Mouse (Mus musculus): ENCODE measurements at regions not wholly inside any gene's neighbourhood (a gene's known extent, or its start where the extent isn't known, plus 50 kb on each side); places are given as distances from the start of the nearest gene placed in this dataset.

DNA sequence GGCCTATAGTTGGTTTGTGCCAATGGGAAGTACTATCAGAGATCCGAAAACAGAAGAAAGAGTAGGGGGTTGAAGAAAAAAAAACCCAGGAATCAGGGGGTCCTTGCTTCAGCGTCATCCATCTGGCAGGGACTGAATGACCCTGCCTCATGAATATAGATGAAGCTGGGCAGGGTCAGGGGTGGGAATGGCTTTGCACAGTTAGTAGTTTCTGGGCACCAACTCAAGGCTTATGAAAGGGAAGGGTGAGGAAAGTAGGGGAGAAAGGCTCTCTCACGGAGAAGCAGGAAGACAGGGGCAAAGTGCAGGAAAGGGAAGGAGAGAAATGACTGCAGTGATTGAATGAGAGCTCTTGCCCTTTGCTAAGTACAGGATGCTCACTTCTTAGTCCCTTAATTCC, 451.3 kb upstream of the Gm6657 start:
- no peaks in the 10 kb centered on the region for H3K36me3 ChIP-seq (ENCODE audit: control insufficient read depth, insufficient read depth, low read length, poor library complexity, severe bottlenecking)
- DNase-seq (ENCODE audit: low read depth, low spot score): no peak

DNA sequence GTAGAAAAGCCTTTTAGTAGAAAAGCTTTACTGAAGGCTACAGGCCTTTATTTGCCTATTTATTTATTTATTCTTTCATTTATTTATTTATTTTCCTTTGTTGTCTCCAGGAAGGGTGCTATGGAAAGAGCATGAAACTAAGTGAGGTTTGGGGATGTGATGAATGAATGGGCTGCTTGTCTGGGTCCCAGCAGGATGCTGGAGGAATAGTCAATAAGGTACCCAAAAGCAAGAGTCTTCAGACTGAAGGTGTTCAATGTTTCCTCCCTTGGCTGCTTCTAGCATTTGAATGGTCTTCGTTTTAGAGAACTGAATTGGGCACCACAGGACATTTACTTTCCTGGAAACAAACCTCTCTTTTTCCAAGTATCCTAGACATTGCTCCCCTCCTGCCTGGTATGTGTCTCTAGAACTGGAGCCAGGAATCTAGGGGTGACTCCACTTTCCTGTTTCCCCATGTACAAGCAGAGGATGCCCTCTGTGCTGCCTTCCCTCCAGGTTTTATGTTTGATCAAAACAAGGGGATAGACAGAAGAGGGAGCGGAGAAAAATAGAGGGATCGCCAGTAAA, 444.5 kb upstream of the Gm6657 start:
- DNase-seq (ENCODE audit: low read depth, low spot score): no peak
- H3K36me3 ChIP-seq (ENCODE audit: control insufficient read depth, insufficient read depth, low read length, poor library complexity, severe bottlenecking): no peaks in the 10 kb centered on the region

More for the DNA sequence above, 451.3 kb upstream of the Gm6657 start:
- no peaks in the 10 kb centered on the region for H3K27me3 ChIP-seq (ENCODE audit: control insufficient read depth, insufficient read depth, low read length, poor library complexity, severe bottlenecking)

DNA sequence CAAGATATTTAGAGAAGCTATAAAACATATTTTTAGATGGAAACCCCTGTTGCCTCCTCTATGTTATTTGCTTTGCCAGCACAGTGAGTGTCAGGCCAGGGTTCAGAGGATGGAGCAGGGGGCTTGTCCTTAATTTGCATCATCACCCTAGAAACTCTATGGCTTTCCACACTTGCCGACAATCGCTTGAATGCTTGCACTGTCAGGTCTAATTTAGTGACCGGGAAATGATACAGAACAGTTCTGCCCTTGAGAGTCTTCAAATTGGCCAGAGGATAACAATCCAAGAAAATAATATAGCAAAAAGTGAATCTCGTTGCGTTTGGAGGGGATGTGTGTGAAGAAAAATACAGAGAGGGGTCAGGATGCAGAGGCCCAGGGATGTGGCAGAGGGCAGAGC, 441.9 kb upstream of the Gm6657 start:
- DNase-seq (ENCODE audit: low read depth, low spot score): no peak
- Histone ChIP-seq H3K36me3 (ENCODE audit: control insufficient read depth, insufficient read depth, low read length, poor library complexity, severe bottlenecking) (no peaks in the 10 kb centered on the region), H3K27me3 (ENCODE audit: control insufficient read depth, insufficient read depth, low read length, poor library complexity, severe bottlenecking) (no peaks in the 10 kb centered on the region)

More for the DNA sequence above, 444.5 kb upstream of the Gm6657 start:
- no peaks in the 10 kb centered on the region for H3K27me3 ChIP-seq (ENCODE audit: control insufficient read depth, insufficient read depth, low read length, poor library complexity, severe bottlenecking)

DNA sequence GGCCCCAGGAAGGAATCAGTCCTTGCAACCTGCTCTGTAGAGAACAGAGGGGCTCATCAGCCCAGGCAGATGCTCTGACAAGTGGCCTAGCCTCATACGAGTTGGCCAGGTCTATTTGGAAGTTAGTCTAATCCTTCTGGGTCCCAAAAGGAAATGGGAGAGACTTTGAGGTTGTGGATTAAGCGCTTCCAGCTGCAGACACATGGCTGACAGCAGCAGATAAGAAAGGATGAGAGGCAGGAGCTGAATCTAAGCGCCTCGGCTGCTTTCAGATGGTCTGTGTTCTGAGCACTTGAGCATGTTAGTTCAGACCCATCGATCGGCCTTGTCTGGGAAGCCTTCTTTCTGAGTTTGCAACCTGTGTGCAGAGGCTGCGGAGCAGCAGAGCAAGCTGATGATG, 438.0 kb upstream of the Gm6657 start:
- Histone ChIP-seq H3K27me3 (ENCODE audit: control insufficient read depth, insufficient read depth, low read length, poor library complexity, severe bottlenecking) (no peaks in the 10 kb centered on the region), H3K36me3 (ENCODE audit: control insufficient read depth, insufficient read depth, low read length, poor library complexity, severe bottlenecking) (no peaks in the 10 kb centered on the region)
- no peak for DNase-seq (ENCODE audit: low read depth, low spot score)

DNA sequence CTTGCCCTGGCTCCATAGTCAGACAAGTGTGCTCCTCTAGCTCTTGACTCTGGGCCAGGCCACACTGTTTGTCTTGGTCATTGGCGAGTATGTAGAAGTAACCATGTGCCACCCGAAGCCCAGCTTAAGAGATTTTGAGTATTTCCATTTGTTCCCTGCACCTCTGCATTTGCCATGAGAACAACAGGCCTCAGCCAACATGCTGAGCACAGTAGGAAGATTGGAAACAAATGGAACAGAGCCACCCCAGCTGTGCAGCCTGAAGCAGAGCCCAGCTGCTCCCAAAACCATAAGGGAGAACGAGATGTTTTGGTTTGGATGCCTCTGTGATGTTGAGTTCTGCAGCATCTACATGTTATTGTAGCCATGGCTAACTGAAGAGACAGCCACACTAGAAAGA, 433.1 kb upstream of the Gm6657 start:
- DNase-seq (ENCODE audit: low read depth, low spot score): no peak
- Histone ChIP-seq H3K27me3 (ENCODE audit: control insufficient read depth, insufficient read depth, low read length, poor library complexity, severe bottlenecking) (no peaks in the 10 kb centered on the region), H3K36me3 (ENCODE audit: control insufficient read depth, insufficient read depth, low read length, poor library complexity, severe bottlenecking) (no peaks in the 10 kb centered on the region)

DNA sequence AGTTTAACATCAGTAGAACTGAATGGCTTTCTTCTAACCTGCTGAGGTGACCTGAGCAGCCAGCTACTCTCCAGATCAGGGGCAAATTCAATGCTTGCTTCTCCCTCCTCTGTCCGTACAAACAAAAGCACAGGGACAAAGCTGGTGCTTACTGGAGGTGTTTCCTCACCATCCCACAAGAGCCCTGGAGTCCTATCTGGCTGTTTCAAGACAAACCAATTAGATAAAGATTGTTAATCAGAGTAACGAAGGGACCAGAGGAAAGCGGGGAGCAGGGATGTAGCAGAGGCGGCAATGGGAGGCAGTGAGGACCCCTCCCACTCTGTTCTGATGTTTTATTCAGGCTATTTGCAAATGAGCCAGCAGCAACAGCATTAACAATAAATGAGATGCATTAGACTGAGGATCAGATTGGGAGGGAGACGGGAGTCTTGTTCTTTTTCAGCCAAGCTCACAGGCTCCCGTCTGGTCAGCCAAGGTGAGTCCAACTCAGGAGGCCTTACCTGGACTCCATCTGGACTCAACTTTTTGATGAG, 418.0 kb upstream of the Gm6657 start:
- no peak for DNase-seq (ENCODE audit: low read depth, low spot score)
- Histone ChIP-seq H3K36me3 (ENCODE audit: control insufficient read depth, insufficient read depth, low read length, poor library complexity, severe bottlenecking) (no peaks in the 10 kb centered on the region), H3K27me3 (ENCODE audit: control insufficient read depth, insufficient read depth, low read length, poor library complexity, severe bottlenecking) (no peaks in the 10 kb centered on the region)

DNA sequence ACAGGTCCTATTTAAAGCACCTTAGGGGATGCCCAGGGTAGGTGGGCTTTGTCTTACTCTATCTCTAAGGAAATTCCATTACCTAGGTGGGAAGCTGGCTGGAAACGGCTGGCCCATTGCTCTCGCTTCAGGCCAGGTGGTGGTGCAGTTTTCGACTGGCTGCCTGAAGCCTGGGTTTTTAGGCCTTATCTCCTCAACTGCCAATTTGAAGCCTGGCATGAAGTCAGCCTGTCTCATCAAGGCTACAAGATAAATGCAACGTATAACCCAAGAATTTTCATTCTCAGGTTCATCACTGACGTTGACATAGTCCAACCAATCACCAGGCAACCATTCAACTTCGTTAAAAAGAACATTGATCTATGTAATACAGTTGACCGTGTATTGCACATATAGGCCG, 417.3 kb upstream of the Gm6657 start:
- Histone ChIP-seq H3K27me3 (ENCODE audit: control insufficient read depth, insufficient read depth, low read length, poor library complexity, severe bottlenecking) (no peaks in the 10 kb centered on the region), H3K36me3 (ENCODE audit: control insufficient read depth, insufficient read depth, low read length, poor library complexity, severe bottlenecking) (no peaks in the 10 kb centered on the region)
- no peak for DNase-seq (ENCODE audit: low read depth, low spot score)

DNA sequence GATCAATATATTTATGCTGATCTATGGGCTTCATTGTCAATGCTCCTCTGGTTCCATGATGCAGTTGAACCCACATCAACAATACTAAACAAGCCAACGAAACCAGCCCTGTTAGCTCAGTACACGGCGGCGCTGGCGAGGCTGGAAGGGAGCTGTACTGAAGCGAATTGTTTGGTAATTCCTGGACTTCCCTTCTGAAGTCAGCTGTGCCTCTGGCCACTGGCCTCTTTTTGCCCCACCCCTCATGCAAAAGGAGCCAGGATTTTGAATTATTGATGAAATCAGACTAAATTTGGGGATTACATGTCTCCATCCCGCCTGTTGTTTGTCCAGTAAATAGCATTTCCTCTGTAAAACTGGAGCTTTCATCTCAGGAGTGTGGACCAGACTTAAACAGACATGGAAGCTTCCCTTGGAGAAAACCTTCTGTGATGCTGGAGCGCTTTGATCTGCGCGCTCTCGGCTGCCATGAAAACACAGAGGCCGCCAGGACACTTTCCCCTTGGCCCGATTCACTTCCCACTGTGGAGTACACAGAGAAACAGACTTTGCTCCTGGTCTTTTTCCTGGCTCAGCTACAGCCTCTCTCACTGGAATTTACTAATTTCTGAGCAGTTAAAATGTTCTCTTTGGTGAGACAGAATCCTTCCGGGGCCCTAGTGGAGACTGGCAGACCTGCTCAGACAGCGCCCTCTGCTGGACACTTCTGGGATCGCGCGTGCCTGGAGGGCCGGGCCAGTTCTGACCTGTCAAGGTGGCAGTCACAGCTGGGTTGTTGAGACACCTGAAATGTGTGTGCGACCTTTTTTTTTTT, 412.9 kb upstream of the Gm6657 start:
- H3K27me3 ChIP-seq (ENCODE audit: control insufficient read depth, insufficient read depth, low read length, poor library complexity, severe bottlenecking): no peaks in the 10 kb centered on the region
- DNase-seq (ENCODE audit: low read depth, low spot score): peak; percentile 75
- no peaks in the 10 kb centered on the region for H3K36me3 ChIP-seq (ENCODE audit: control insufficient read depth, insufficient read depth, low read length, poor library complexity, severe bottlenecking)

DNA sequence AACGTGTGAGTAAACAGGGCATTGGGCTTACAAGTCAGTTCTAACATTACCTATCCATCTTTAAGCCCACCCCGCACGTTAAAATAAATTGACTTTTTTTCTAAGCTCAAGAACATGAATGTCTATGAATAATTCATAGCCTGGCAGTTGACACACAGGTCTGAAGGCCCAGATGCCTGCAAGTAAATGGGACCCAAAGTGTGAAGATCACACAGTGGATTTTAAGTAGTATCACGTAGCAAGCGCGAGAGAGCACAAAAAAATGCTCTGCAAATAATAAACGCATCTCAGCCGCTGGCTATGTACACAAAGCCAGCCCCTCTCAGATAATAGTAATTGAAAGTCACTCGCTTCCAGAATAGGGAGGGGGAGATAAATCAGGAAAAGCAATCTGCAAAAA, 410.1 kb upstream of the Gm6657 start:
- no peak for DNase-seq (ENCODE audit: low read depth, low spot score)
- Histone ChIP-seq H3K27me3 (ENCODE audit: control insufficient read depth, insufficient read depth, low read length, poor library complexity, severe bottlenecking) (no peaks in the 10 kb centered on the region), H3K36me3 (ENCODE audit: control insufficient read depth, insufficient read depth, low read length, poor library complexity, severe bottlenecking) (no peaks in the 10 kb centered on the region)

DNA sequence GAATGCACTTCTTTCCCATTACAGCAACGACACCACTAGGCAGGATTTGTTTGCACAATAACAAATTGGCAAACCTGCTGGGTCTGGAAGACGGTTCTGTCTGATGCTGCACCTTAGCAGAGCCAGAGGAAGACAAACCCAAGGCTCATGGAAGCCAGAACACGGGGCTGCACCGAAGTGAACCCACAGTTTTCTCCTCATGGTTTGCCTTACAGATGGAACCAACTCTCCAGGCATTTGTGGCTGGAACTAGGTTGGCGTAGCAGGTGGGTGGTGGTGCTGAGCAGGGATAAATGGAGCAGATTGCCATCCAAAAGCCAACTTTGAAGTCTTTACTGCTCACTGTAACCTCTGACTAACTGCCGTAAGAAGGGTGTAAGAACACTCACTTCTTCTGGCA, 408.4 kb upstream of the Gm6657 start:
- no peak for DNase-seq (ENCODE audit: low read depth, low spot score)
- H3K27me3 ChIP-seq (ENCODE audit: control insufficient read depth, insufficient read depth, low read length, poor library complexity, severe bottlenecking): no peaks in the 10 kb centered on the region
- no peaks in the 10 kb centered on the region for H3K36me3 ChIP-seq (ENCODE audit: control insufficient read depth, insufficient read depth, low read length, poor library complexity, severe bottlenecking)

DNA sequence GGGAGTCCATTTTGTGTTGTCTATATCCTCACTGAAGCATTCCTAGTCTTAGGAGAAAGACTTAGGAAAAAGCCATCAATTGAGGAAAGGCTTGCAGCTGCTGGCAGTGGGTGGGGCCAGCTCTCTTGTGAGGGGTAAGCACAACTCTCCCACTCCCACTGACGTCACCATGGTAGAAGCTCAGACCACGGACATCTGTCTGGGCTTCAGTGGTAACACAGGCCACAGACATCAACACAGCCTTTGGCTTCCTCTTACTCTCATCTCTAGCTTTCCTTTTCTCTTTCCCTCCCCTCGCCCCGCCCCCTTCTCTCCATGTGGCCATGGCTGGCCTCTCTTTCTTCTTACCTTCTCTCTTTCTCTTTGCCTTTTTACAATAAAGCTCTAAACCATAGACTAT, 407.4 kb upstream of the Gm6657 start:
- Histone ChIP-seq H3K36me3 (ENCODE audit: control insufficient read depth, insufficient read depth, low read length, poor library complexity, severe bottlenecking) (no peaks in the 10 kb centered on the region), H3K27me3 (ENCODE audit: control insufficient read depth, insufficient read depth, low read length, poor library complexity, severe bottlenecking) (no peaks in the 10 kb centered on the region)
- peak; percentile 7 for DNase-seq (ENCODE audit: low read depth, low spot score)

DNA sequence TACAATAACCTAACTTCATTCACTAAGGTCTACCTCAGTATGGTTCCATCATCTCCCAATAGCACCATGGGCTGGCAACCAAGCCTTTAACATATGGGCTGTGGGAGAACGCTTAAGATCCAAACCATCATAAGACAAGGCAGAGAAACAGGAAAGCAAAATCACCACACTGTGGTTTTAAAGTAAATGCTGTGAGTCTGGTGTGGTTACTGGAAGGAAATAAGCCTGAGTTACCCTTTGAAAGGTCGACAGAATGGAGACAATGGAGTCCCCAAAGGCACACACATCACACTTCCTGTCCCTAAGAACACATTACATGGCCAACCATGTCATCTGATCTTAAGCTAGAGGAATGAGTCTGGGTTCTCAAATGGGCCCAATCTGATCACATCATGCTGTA, 405.8 kb upstream of the Gm6657 start:
- DNase-seq (ENCODE audit: low read depth, low spot score): peak; percentile 40
- H3K36me3 ChIP-seq (ENCODE audit: control insufficient read depth, insufficient read depth, low read length, poor library complexity, severe bottlenecking): no peaks in the 10 kb centered on the region
- H3K27me3 ChIP-seq (ENCODE audit: control insufficient read depth, insufficient read depth, low read length, poor library complexity, severe bottlenecking): no peaks in the 10 kb centered on the region

DNA sequence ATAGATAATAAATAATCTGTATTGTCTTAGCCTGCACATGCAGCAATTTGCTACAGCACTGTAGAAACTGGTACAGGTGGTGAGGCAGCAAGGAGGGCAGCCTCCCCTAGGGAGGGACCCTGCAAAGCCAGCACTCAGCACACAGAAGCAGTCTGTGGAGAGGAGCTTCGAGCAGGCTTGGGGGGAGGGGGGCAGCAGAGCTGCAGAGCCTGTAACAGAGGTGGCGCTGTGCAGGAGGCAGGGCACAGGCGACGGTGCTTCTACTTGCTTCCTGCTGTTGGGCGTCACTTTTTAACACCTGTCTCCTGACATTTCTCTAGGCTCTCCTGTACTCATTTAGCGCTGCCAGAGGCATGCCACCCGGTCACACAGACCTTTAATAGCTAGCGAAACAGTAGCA, 404.6 kb upstream of the Gm6657 start:
- DNase-seq (ENCODE audit: low read depth, low spot score): peak; percentile 59
- Histone ChIP-seq H3K36me3 (ENCODE audit: control insufficient read depth, insufficient read depth, low read length, poor library complexity, severe bottlenecking) (no peaks in the 10 kb centered on the region), H3K27me3 (ENCODE audit: control insufficient read depth, insufficient read depth, low read length, poor library complexity, severe bottlenecking) (no peaks in the 10 kb centered on the region)

DNA sequence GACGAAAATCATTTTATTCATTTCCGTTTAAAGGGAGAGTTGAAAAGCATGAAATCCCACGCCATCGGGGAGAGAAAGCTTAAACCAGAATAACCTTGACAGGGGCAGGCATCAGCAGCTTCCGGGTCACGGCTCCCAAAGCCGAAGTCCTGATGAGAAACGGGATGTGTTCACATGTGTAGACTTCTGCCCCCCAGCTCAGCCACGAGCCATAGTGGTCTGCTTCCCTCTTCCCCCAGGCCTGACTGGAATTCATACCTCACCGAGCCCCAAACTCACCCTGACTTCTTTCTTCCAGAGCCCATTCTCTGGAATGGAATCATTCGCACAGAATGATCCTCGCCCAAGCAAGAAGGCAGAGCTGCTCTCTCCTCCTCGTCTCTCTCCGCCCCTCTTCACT, 404.2 kb upstream of the Gm6657 start:
- DNase-seq (ENCODE audit: low read depth, low spot score): no peak
- H3K36me3 ChIP-seq (ENCODE audit: control insufficient read depth, insufficient read depth, low read length, poor library complexity, severe bottlenecking): no peaks in the 10 kb centered on the region

DNA sequence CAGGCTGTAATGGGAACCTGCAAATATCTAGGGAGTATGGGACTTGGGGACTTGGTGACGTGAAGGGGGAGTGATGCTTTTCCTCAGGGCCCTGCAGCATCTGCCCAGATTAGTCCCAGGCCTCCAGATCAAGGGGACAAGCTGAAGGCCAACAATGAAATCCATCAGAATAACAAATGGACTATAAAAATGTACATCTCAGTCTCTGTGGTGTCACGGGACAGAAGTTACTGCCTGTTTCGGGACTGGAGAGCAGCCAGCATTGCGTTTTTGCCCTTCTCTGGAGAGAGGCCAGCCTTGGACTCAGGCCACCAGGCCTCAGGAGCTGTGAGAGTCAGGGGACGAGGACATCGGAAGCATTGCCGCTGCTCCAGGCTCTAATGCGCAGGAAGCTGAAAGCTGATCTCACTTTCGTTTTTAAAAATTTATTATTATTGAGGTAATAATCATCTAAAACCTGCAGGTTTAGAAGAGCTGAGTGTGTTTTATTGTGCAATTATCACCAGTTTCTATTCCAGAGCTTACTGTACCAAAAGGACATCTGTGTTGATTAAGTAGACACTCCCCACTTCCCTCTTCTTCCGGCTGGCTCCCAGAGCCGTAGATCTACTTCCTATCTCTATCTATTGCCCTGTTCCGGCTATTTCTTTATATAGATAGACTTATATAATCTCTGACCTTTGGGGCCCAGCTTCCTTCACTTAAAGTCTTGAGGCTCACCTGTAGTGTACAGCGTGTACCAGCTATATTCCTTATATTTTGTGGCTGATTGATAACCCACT, 403.0 kb upstream of the Gm6657 start:
- DNase-seq (ENCODE audit: low read depth, low spot score): no peak
- Histone ChIP-seq H3K36me3 (ENCODE audit: control insufficient read depth, insufficient read depth, low read length, poor library complexity, severe bottlenecking) (no peaks in the 10 kb centered on the region), H3K27me3 (ENCODE audit: control insufficient read depth, insufficient read depth, low read length, poor library complexity, severe bottlenecking) (no peaks in the 10 kb centered on the region)

More for the DNA sequence above, 404.2 kb upstream of the Gm6657 start:
- H3K27me3 ChIP-seq (ENCODE audit: control insufficient read depth, insufficient read depth, low read length, poor library complexity, severe bottlenecking): no peaks in the 10 kb centered on the region
